Mouse (Mus musculus) cortical plate, adult 2 months (tissue): ENCODE measurements at regions not wholly inside any gene's neighbourhood (a gene's known extent, or its start where the extent isn't known, plus 50 kb on each side); places are given as distances from the start of the nearest gene placed in this dataset.

ENCODE experiments used
- H3K27ac ChIP-seq: fragments of 200-500 bp; 2 replicates; pipeline ENCODE4 v1.5.1; 2012; ENCODE audit warnings: low read length, control low read depth, inconsistent platforms; ENCODE audit not compliant: insufficient read depth
- H3K4me1 ChIP-seq: fragments of 200-500 bp; 2 replicates; pipeline ENCODE4 v1.6.1; 2011; ENCODE audit warnings: low read length; ENCODE audit not compliant: control insufficient read depth, insufficient read depth
- H3K4me3 ChIP-seq: fragments of 200-500 bp; 2 replicates; pipeline ENCODE4 v1.5.1; 2011; ENCODE audit warnings: mild to moderate bottlenecking, low read length, control low read depth; ENCODE audit not compliant: insufficient read depth
- CTCF ChIP-seq: fragments of 200-500 bp; IDR thresholded peaks from 2 replicates; pipeline ENCODE4 v1.5.1; 2011; ENCODE audit warnings: mild to moderate bottlenecking, control low read depth, low read length; ENCODE audit not compliant: insufficient read depth; ENCODE audit errors: extremely low read depth
- POLR2A ChIP-seq: fragments of 200-500 bp; IDR thresholded peaks from 2 replicates; pipeline ENCODE4 v1.6.1; 2011; ENCODE audit warnings: mild to moderate bottlenecking, low read length, control low read depth; ENCODE audit not compliant: insufficient read depth; ENCODE audit errors: extremely low read depth

DNA sequence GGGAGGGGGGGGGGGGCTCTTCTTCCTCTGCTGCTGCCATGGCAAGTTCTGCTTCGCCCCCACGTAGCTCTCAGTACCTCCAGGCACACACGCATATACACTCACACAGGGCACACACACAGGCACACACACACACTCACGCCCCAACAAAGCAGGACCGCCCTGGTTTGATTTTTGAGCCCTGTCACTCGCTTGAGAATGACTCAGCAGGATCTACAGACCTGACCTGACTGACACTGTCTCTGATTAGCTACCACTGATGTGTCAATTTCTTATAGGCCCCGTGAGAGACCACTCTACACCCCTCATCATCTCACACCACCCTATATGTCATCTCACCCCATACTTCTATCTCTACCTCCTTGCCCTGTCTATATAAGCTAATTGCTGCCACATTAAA is 173.5 kb upstream of the Ctnnb1 start:
- no peak overlapping the region for H3K27ac ChIP-seq
- H3K4me1 ChIP-seq = 0 out of 2 replicates have a peak, but pooled peaks cover 2% of the 10 kb centered on the region
- no peak overlapping the region for H3K4me3 ChIP-seq
- TF ChIP-seq POLR2A (no peak), CTCF (no peak)

DNA sequence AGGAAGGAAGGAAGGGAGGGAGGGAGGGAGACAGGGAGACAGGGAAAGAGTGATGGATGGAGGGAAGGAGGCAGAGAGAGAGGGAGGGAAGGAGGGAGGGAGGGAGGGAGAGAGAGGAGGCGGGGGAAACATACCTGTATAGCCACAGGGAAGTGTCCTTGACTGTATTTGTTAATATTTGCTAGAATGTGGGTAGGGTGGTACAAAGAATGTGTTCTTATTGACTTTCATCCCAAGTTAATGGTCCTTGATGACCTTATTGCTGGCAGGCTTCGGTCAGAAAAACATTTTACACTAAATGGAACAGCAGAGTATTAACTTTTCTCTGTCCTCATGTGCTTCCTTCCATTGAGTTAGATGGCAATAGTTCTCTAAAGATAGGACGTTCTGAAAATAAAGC is 171.0 kb upstream of the Ctnnb1 start:
- Histone ChIP-seq H3K27ac (no peak overlapping the region), H3K4me3 (no peak overlapping the region), H3K4me1 (0 out of 2 replicates have a peak, but pooled peaks cover 2% of the 10 kb centered on the region)
- no peak for TF ChIP-seq POLR2A
- no peak for TF ChIP-seq CTCF

DNA sequence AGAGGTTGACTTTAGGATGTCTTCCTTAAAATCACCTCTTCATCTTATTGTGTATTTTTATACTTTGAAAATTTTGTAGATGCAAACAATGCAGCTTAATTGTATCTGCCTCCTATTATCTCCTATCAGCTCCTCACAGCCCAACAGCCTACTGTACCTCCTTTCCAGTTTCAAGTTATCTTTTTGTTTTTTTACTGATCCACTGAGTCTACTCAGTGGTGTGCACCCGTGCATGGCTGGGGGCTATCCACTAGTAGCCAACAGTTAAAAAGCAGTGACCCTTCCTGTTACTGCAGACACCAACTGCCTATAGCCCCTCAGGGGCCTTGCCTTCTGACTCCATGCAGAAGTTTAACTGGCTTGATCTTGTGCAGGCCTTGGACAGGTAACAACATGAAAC is 170.4 kb upstream of the Ctnnb1 start:
- TF ChIP-seq POLR2A (no peak), CTCF (no peak)
- Histone ChIP-seq H3K4me3 (no peak overlapping the region), H3K4me1 (0 out of 2 replicates have a peak, but pooled peaks cover 2% of the 10 kb centered on the region), H3K27ac (no peak overlapping the region)

DNA sequence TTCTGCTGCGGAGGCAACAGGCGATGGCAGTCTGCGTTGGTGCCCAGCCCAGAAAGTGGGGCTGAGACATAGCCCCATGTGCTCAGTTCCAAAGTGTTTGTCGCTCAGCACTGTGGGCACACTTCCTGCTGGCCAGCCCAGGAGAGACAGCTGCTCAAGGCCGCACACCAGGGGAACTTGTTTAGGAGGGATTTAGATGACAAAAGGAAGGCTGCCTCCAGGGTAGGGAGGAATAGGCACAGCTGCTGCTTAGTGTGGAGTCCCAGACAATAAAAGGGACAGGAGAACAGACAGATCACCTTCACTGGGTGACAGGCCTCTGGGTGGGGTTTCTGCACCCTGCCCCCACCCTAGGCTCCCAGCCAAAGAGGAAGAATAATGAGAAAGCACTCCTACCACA is 169.2 kb upstream of the Ctnnb1 start:
- Histone ChIP-seq H3K4me3 (no peak overlapping the region), H3K27ac (no peak overlapping the region), H3K4me1 (0 out of 2 replicates have a peak, but pooled peaks cover 2% of the 10 kb centered on the region)
- TF ChIP-seq CTCF (no peak), POLR2A (no peak)

DNA sequence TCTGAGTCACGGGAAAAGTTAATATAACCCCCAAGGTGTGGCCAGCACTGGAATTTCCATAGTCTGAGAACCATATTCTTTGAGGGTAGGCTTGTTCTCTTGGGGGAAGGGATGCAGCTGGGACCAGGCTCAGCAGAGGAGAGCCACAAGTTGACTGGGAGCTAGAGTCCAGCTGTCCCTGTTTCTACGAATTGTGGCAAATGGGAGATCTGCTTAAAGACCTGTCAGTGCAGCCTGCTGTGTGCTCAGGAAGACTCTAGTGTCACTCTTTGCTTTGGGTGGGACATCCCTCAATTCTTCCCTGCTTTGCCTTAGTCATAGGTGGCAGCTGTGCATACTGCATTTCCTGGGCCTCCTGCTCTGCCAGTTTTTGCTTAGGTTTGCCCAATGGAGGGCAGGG is 165.2 kb upstream of the Ctnnb1 start:
- TF ChIP-seq CTCF = no peak
- no peak for TF ChIP-seq POLR2A
- 0 out of 2 replicates have a peak, but pooled peaks cover 2% of the 10 kb centered on the region for H3K4me1 ChIP-seq
- no peak overlapping the region for H3K27ac ChIP-seq
- H3K4me3 ChIP-seq = no peak overlapping the region

DNA sequence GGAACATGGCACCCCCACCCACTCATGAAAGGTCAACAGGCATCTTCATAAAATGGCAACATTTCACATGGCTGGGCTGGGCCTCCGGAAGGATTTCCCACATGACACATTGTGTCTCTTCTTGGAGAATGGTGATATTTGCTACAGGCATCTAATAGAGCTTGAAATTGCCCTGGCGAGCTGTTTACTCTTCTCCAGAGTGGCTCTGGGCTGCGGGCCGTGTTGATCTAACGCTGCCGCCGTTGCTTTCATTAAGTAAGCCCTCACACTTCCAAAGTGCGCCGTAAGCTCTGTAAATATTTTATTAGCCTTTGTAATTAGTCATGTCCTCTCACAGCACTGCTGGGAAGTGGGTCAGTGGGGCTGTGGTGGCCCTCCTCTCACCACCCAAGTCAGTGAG is 164.4 kb upstream of the Ctnnb1 start:
- H3K4me3 ChIP-seq = no peak overlapping the region
- no peak overlapping the region for H3K27ac ChIP-seq
- H3K4me1 ChIP-seq = 0 out of 2 replicates have a peak, but pooled peaks cover 1% of the 10 kb centered on the region
- TF ChIP-seq CTCF = no peak
- no peak for TF ChIP-seq POLR2A

DNA sequence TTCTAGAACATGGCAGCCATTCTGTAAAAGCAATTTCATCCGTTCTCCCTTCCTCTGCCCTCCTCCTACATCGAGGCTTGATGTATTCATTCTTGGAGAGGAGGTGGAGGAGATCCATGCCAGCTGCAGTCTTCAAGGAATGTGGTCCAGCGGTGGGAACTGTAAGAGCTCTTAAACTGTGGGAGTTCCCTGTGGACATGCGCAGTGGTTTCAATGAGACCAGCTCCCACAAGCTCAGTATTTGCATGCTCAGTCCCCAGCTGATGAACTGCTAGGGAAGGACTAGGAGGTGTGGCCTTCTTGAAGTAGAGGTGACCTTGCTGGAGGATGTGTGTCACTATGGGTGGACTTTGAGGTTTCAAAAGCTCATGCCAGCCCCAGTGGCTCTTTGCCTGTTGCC is 163.7 kb upstream of the Ctnnb1 start:
- Histone ChIP-seq H3K27ac (no peak overlapping the region), H3K4me1 (no peaks in the 10 kb centered on the region), H3K4me3 (no peak overlapping the region)
- TF ChIP-seq CTCF (no peak), POLR2A (no peak)

DNA sequence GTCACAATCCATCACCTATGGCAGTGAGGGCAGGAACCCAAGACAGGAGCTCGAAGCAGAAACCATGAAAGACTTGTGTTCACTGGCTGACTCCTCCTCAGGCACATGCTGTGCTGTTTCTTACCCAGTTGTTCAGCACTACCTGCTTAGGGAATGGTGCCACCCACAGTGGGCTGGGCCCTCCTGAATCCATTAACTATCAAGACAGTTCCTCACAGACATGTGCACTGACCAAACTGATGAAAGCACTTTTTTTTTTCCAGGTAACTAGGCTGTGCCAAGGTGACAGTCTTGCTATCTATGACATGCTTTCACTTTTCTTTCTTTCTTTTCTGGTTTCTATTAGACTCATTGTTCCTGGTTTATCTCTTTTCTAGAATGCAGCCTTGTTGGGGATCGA is 162.1 kb upstream of the Ctnnb1 start:
- no peaks in the 10 kb centered on the region for H3K4me1 ChIP-seq
- H3K27ac ChIP-seq = no peak overlapping the region
- no peak overlapping the region for H3K4me3 ChIP-seq
- no peak for TF ChIP-seq CTCF
- no peak for TF ChIP-seq POLR2A

DNA sequence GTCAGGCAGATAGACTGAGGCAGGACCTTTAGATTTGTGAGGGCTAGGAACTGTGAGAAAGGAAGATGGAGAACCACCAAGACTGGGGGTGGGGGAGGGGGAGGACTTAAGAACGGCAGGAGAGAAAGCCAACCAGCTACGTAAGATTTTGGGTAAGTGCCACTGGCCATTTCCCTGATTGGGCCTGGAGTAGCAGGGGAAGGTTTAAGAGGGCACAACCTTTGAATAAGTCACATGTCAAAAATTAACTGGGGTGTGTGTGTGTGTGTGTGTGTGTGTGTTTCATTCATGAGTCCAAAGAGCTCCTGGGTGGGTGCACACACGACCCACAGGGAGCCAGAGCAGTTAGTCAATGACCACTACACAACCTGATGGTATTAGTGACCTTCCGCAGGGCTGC is 161.6 kb upstream of the Ctnnb1 start:
- no peaks in the 10 kb centered on the region for H3K4me1 ChIP-seq
- no peak for TF ChIP-seq POLR2A
- TF ChIP-seq CTCF = no peak
- H3K27ac ChIP-seq = no peak overlapping the region
- no peak overlapping the region for H3K4me3 ChIP-seq

DNA sequence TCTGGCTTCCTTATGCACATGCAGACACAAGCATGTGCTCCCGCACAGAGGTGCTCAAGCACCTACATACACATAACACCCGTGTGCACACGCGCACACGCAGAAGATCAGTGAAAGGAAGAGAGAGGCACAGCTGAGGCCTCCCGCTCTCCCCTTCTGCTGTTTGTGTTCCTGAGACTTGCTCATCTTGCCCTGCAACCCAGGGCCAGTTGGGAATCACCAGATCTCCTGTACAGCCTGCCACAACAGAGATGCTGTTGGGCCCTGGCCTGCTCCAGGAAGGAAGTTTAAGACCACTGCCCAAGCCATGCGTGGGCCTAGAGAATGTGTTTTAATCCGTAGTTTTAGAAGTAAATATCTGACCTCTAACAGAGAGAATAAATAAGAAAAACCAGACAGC is 160.0 kb upstream of the Ctnnb1 start:
- TF ChIP-seq POLR2A = no peak
- no peak for TF ChIP-seq CTCF
- Histone ChIP-seq H3K4me3 (no peak overlapping the region), H3K27ac (no peak overlapping the region), H3K4me1 (no peaks in the 10 kb centered on the region)

DNA sequence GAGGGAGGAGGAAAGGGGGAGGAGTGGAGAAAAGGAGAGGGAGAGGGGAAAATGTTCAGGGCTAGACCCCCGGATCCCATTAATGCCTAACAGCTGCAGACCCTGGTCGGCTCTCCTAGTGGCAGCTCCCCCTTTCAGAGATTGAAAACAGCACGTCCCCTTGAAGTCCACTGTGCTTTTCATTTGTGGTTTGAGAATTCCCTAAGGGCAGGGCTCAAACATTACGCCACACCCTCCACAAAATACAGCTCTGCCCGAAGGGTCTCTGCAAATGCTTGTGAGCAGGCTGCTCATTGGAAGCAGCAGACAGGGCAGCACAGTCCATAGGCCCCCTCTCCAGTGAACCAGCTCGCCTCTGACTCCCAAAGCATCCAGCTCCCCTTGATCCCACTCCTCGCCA is 159.3 kb upstream of the Ctnnb1 start:
- Histone ChIP-seq H3K27ac (no peak overlapping the region), H3K4me1 (no peaks in the 10 kb centered on the region), H3K4me3 (no peak overlapping the region)
- TF ChIP-seq CTCF = no peak
- TF ChIP-seq POLR2A = no peak
